Mouse (Mus musculus): Measurements from ENCODE around the gene Cbr4. TPM values are rescaled to one million over a fixed set of nuclear protein-coding genes. Genes with fewer than 3 reads are reported as not detected.

Gene Cbr4
- polyA plus RNA-seq, 1 experiment = 14.8 TPM

GRCm38 (mm10) chr8:61448881-61449280 is 38.7 kb upstream of the Cbr4 start:
- Histone ChIP-seq H3ac (ENCODE audit: control insufficient read depth, insufficient read length) (no peak overlapping the region), H3K4me2 (ENCODE audit: low read depth) (no peak overlapping the region), H3K4me3 (no peak overlapping the region), H3K27me3 (ENCODE audit: control insufficient read depth, insufficient read depth, insufficient read length) (no peaks in the 10 kb centered on the region), H3K36me3 (ENCODE audit: control insufficient read depth, insufficient read depth) (no peaks in the 10 kb centered on the region), H3K79me2 (ENCODE audit: control insufficient read depth, insufficient read depth) (no peaks in the 10 kb centered on the region)
- TF ChIP-seq POLR2AphosphoS2 (IDR thresholded peaks at IDR 0.05; ENCODE audit: insufficient read length, low read depth) (no peak), MYOG (IDR thresholded peaks at IDR 0.05; ENCODE audit: control insufficient read depth in 1 of 3, insufficient read depth in 1 of 3, insufficient read length in 2 of 3, low read depth in 2 of 3) (no peak), MYOD1 (IDR thresholded peaks at IDR 0.05; ENCODE audit: control insufficient read depth in 1 of 3, insufficient read length in 2 of 3, low read depth in 2 of 3) (no peak), SRF (IDR thresholded peaks at IDR 0.05; ENCODE audit: control insufficient read depth, insufficient read length, low read depth) (no peak), E2F4 (IDR thresholded peaks at IDR 0.05; ENCODE audit: insufficient read depth) (no peak), TCF12 (IDR thresholded peaks at IDR 0.05; ENCODE audit: insufficient read depth, poor library complexity, severe bottlenecking) (no peak), POLR2A (IDR thresholded peaks at IDR 0.05; ENCODE audit: insufficient read length, low read depth) (no peak), MAX (IDR thresholded peaks at IDR 0.05; ENCODE audit: low read depth) (no peak), CEBPB (IDR thresholded peaks at IDR 0.05; ENCODE audit: insufficient read depth, poor library complexity, severe bottlenecking) (no peak), REST (IDR thresholded peaks at IDR 0.05; ENCODE audit: insufficient read depth, insufficient read length) (no peak), USF1 (IDR thresholded peaks at IDR 0.05; ENCODE audit: low read depth) (no peak), TCF3 (IDR thresholded peaks at IDR 0.05; ENCODE audit: insufficient read length, low read depth) (no peak)

GRCm38 (mm10) chr8:61450916-61451575 is 36.5 kb upstream of the Cbr4 start:
- Histone ChIP-seq H3ac (ENCODE audit: control insufficient read depth, insufficient read length) (no peak overlapping the region), H3K36me3 (ENCODE audit: control insufficient read depth, insufficient read depth) (no peaks in the 10 kb centered on the region), H3K4me2 (ENCODE audit: low read depth) (peak overlapping the region; percentile 12), H3K4me3 (no peak overlapping the region), H3K27me3 (ENCODE audit: control insufficient read depth, insufficient read depth, insufficient read length) (no peaks in the 10 kb centered on the region), H3K79me2 (ENCODE audit: control insufficient read depth, insufficient read depth) (no peaks in the 10 kb centered on the region)
- no peak for TF ChIP-seq MAX (IDR thresholded peaks at IDR 0.05; ENCODE audit: low read depth)

DNA sequence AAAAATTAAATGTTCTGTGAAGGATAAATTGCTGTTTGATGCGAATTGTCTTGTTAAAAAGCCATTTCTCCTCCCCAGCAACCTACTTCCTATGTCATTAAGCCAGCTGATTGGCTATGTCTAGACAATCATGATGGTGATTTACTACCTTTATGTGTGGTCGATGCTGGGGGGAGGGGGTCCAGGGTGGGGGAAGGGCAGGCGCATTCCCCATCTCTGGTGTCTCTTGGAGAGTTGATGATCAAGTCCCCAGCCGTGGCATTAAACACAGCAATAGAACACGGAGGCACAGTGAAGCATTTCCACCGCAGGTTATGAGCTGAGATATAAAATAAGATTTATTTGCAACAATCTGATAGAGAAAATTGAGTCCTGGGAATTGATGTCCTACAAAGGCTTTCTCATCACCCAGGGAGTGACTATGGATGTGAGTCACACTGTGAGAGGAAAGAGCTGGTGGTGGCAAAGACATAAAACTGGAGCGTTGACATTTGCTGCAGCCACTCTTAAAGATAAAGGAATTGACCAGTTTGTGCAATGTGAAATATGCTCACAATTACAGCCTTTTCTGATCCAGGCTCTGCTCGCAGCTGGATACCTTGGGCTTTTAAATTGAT is 35.7 kb upstream of the Cbr4 start:
- Histone ChIP-seq H3K4me2 (ENCODE audit: low read depth) (no peak overlapping the region), H3ac (ENCODE audit: control insufficient read depth, insufficient read length) (no peak overlapping the region), H3K4me3 (no peak overlapping the region), H3K27me3 (ENCODE audit: control insufficient read depth, insufficient read depth, insufficient read length) (no peaks in the 10 kb centered on the region), H3K79me2 (ENCODE audit: control insufficient read depth, insufficient read depth) (no peaks in the 10 kb centered on the region), H3K36me3 (ENCODE audit: control insufficient read depth, insufficient read depth) (no peaks in the 10 kb centered on the region)
- no peak for TF ChIP-seq TCF3 (IDR thresholded peaks at IDR 0.05; ENCODE audit: insufficient read length, low read depth)
- TF ChIP-seq USF1 (IDR thresholded peaks at IDR 0.05; ENCODE audit: low read depth) = no peak
- TF ChIP-seq REST (IDR thresholded peaks at IDR 0.05; ENCODE audit: insufficient read depth, insufficient read length) = no peak
- TF ChIP-seq E2F4 (IDR thresholded peaks at IDR 0.05; ENCODE audit: insufficient read depth) = no peak
- no peak for TF ChIP-seq POLR2A (IDR thresholded peaks at IDR 0.05; ENCODE audit: insufficient read length, low read depth)
- TF ChIP-seq POLR2AphosphoS2 (IDR thresholded peaks at IDR 0.05; ENCODE audit: insufficient read length, low read depth) = no peak
- TF ChIP-seq CEBPB (IDR thresholded peaks at IDR 0.05; ENCODE audit: insufficient read depth, poor library complexity, severe bottlenecking) = no peak
- no peak for TF ChIP-seq MYOD1 (IDR thresholded peaks at IDR 0.05; ENCODE audit: control insufficient read depth in 1 of 3, insufficient read length in 2 of 3, low read depth in 2 of 3)
- TF ChIP-seq SRF (IDR thresholded peaks at IDR 0.05; ENCODE audit: control insufficient read depth, insufficient read length, low read depth) = no peak
- no peak for TF ChIP-seq MAX (IDR thresholded peaks at IDR 0.05; ENCODE audit: low read depth)
- no peak for TF ChIP-seq MYOG (IDR thresholded peaks at IDR 0.05; ENCODE audit: control insufficient read depth in 1 of 3, insufficient read depth in 1 of 3, insufficient read length in 2 of 3, low read depth in 2 of 3)
- no peak for TF ChIP-seq TCF12 (IDR thresholded peaks at IDR 0.05; ENCODE audit: insufficient read depth, poor library complexity, severe bottlenecking)

- Histone ChIP-seq H3K4me2 (ENCODE audit: low read depth) (no peak overlapping the region), H3ac (ENCODE audit: control insufficient read depth, insufficient read length) (no peak overlapping the region), H3K36me3 (ENCODE audit: control insufficient read depth, insufficient read depth) (no peaks in the 10 kb centered on the region), H3K4me3 (no peak overlapping the region), H3K79me2 (ENCODE audit: control insufficient read depth, insufficient read depth) (no peaks in the 10 kb centered on the region), H3K27me3 (ENCODE audit: control insufficient read depth, insufficient read depth, insufficient read length) (no peaks in the 10 kb centered on the region)
- no peak for TF ChIP-seq REST (IDR thresholded peaks at IDR 0.05; ENCODE audit: insufficient read depth, insufficient read length)
- TF ChIP-seq MYOD1 (IDR thresholded peaks at IDR 0.05; ENCODE audit: control insufficient read depth in 1 of 3, insufficient read length in 2 of 3, low read depth in 2 of 3) = no peak
- TF ChIP-seq TCF12 (IDR thresholded peaks at IDR 0.05; ENCODE audit: insufficient read depth, poor library complexity, severe bottlenecking) = no peak
- TF ChIP-seq POLR2A (IDR thresholded peaks at IDR 0.05; ENCODE audit: insufficient read length, low read depth) = no peak
- no peak for TF ChIP-seq E2F4 (IDR thresholded peaks at IDR 0.05; ENCODE audit: insufficient read depth)
- no peak for TF ChIP-seq SRF (IDR thresholded peaks at IDR 0.05; ENCODE audit: control insufficient read depth, insufficient read length, low read depth)
- TF ChIP-seq POLR2AphosphoS2 (IDR thresholded peaks at IDR 0.05; ENCODE audit: insufficient read length, low read depth) = no peak
- no peak for TF ChIP-seq CEBPB (IDR thresholded peaks at IDR 0.05; ENCODE audit: insufficient read depth, poor library complexity, severe bottlenecking)
Observed at GRCm38 (mm10) chr8:61459763-61460162, 27.8 kb upstream of the Cbr4 start.

DNA sequence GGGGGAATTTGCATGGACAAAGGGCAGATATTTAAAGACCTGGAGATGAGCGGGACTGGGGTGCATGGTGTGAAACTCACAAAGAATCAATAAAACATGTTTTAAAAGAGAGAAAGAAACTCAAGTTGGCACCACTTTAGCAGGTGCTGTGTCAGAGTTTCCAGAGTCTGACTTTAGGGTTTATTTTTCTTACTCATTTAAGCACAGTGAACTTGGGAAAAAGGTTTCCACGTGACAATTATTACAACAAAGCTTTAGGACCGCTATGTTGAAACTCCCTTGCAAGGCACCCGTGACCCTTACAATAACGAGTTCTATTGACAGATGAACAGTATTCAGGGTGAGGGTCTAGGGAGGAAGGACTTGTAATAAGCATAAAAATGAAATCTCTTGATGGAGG is 25.3 kb upstream of the Cbr4 start:
- H3K4me3 ChIP-seq = no peak overlapping the region
- no peak overlapping the region for H3K4me2 ChIP-seq (ENCODE audit: low read depth)
- no peaks in the 10 kb centered on the region for H3K79me2 ChIP-seq (ENCODE audit: control insufficient read depth, insufficient read depth)
- no peaks in the 10 kb centered on the region for H3K36me3 ChIP-seq (ENCODE audit: control insufficient read depth, insufficient read depth)
- H3K27me3 ChIP-seq (ENCODE audit: control insufficient read depth, insufficient read depth, insufficient read length) = no peaks in the 10 kb centered on the region
- TF ChIP-seq E2F4 (IDR thresholded peaks at IDR 0.05; ENCODE audit: insufficient read depth) (no peak), MAX (IDR thresholded peaks at IDR 0.05; ENCODE audit: low read depth) (no peak), TCF12 (IDR thresholded peaks at IDR 0.05; ENCODE audit: insufficient read depth, poor library complexity, severe bottlenecking) (no peak), POLR2A (IDR thresholded peaks at IDR 0.05; ENCODE audit: insufficient read length, low read depth) (no peak), USF1 (IDR thresholded peaks at IDR 0.05; ENCODE audit: low read depth) (no peak), TCF3 (IDR thresholded peaks at IDR 0.05; ENCODE audit: insufficient read length, low read depth) (no peak), SRF (IDR thresholded peaks at IDR 0.05; ENCODE audit: control insufficient read depth, insufficient read length, low read depth) (no peak), REST (IDR thresholded peaks at IDR 0.05; ENCODE audit: insufficient read depth, insufficient read length) (no peak), MYOG (IDR thresholded peaks at IDR 0.05; ENCODE audit: control insufficient read depth in 1 of 3, insufficient read depth in 1 of 3, insufficient read length in 2 of 3, low read depth in 2 of 3) (no peak), MYOD1 (IDR thresholded peaks at IDR 0.05; ENCODE audit: control insufficient read depth in 1 of 3, insufficient read length in 2 of 3, low read depth in 2 of 3) (no peak), CEBPB (IDR thresholded peaks at IDR 0.05; ENCODE audit: insufficient read depth, poor library complexity, severe bottlenecking) (no peak), POLR2AphosphoS2 (IDR thresholded peaks at IDR 0.05; ENCODE audit: insufficient read length, low read depth) (no peak)
- no peak overlapping the region for H3ac ChIP-seq (ENCODE audit: control insufficient read depth, insufficient read length)
